Mouse (Mus musculus): ENCODE data around the gene Rpl5.

- TF ChIP-seq POLR2A (IDR thresholded peaks at IDR 0.05; ENCODE audit: low read depth, low read length) (no peak), CTCF (IDR thresholded peaks at IDR 0.05; ENCODE audit: extremely low read depth, insufficient read depth, insufficient read length, insufficient replicate concordance) (no peak)
These were observed 31.3 kb upstream of the Rpl5 start for GRCm38 (mm10) chr5:107868905-107869424.

Measured in spleen, adult 2 months (tissue).